Mouse (Mus musculus) lung, embryonic 14.5 days (tissue): Measurements from ENCODE around the gene Trim38. TPM values are rescaled to one million over a fixed set of nuclear protein-coding genes. Genes with fewer than 3 reads are reported as not detected.
"Not testable (repeated sequence)": the region's sequence is repeated elsewhere in the genome, so short reads cannot be mapped to it uniquely, and the experiment has no call there.

Experiments used
- ATAC-seq: fragments of 200-750 bp; cut with Nextera tagmentation; 2 replicates; pipeline ENCODE4 v1.8.0; 2017; ENCODE audit warnings: mild to moderate bottlenecking, moderate TSS enrichment, moderate library complexity; ENCODE audit not compliant: insufficient read depth
- DNase-seq: peaks from one replicate; pipeline ENCODE4 v3.0.0-alpha.2; 2015
- H3K27ac ChIP-seq: fragments of 300-500 bp; sonication (generic); 2 replicates; pipeline ENCODE4 v1.5.1; 2014; ENCODE audit warnings: low read depth, mild to moderate bottlenecking, moderate library complexity
- H3K27me3 ChIP-seq: fragments of 300-500 bp; sonication (generic); 2 replicates; pipeline ENCODE4 v1.6.1; 2014; ENCODE audit warnings: low read length, control low read depth; ENCODE audit not compliant: insufficient read depth
- H3K36me3 ChIP-seq: fragments of 300-500 bp; sonication (generic); 2 replicates; pipeline ENCODE4 v1.6.1; 2014; ENCODE audit warnings: control low read depth; ENCODE audit not compliant: insufficient read depth
- H3K4me1 ChIP-seq: fragments of 300-500 bp; sonication (generic); 2 replicates; pipeline ENCODE4 v1.6.1; 2014; ENCODE audit warnings: antibody characterized with exemption, control low read depth; ENCODE audit not compliant: insufficient read depth
- H3K4me2 ChIP-seq: fragments of 300-500 bp; sonication (generic); 2 replicates; pipeline ENCODE4 v1.6.1; 2014; ENCODE audit warnings: mild to moderate bottlenecking
- H3K4me3 ChIP-seq: fragments of 300-500 bp; sonication (generic); 2 replicates; pipeline ENCODE4 v1.5.1; 2014; ENCODE audit warnings: low read depth, low read length
- H3K9ac ChIP-seq: fragments of 300-500 bp; sonication (generic); 2 replicates; pipeline ENCODE4 v1.6.1; 2014
- H3K9me3 ChIP-seq: fragments of 300-500 bp; sonication (generic); 2 replicates; pipeline ENCODE4 v1.6.1; 2016; ENCODE audit warnings: low read depth, low read length, control low read depth
- CTCF ChIP-seq: IDR thresholded peaks from 2 replicates; pipeline ENCODE4 v1.5.1; 2016; ENCODE audit warnings: antibody characterized with exemption, low read depth
- WGBS: fragments of 180-500 bp; shearing (Covaris S2); extraction: QIAGEN DNeasy Blood & Tissue Kit; methylation state at CpG from one replicate; pipeline ENCODE4 v1.1.7; 2014; 5-methylcytosine and 5-hydroxymethylcytosine counted together
- polyA plus RNA-seq: library from polyadenylated mRNA; unstranded; fragments of >200 nt; fragmentation: Nextera tagmentation; extraction: Ambion mirVana; gene quantifications from 2 replicates; pipeline ENCODE4 v1.2.1, GENCODE M21; 2014

The Trim38 gene
- polyA plus RNA-seq, 1 experiment from 2014 or later = not detected

DNA sequence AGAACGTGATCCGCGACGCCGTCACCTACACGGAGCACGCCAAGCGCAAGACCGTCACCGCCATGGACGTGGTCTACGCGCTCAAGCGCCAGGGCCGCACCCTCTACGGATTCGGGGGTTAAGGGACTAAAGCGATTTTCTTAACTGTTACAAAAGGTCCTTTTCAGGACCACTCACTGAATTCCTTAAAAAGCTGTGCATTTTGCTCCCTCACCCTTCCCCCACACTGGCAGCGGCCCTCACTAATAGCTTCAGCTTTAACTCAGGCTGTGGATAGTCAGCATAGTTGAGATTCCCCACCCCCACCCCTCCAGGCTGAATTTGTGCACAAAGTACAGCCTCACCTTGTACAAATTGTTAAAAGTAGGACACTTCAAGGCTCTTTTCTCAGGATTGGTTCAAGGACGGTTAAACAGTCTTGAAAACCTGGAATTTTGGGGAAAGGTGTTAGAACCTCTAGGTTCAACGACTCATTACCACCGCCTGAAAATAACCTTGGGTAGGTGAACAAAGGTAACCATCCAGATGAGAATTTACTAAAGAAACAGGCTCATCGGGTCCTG lies 12.4 kb upstream of the Trim38 start:
- H3K27ac ChIP-seq = peak overlapping the region; percentile 98
- no peaks in the 10 kb centered on the region for H3K36me3 ChIP-seq
- peak overlapping the region; percentile 71 for H3K9ac ChIP-seq
- 0 out of 2 replicates have a peak, but pooled peaks cover 4% of the 10 kb centered on the region for H3K4me1 ChIP-seq
- no peak for TF ChIP-seq CTCF
- peak overlapping the region; percentile 43 for H3K4me3 ChIP-seq
- WGBS = 1% methylated on average over 15 of the region's 23 CpGs
- H3K9me3 ChIP-seq = no peaks in the 10 kb centered on the region
- DNase-seq = peak; percentile 78
- ATAC-seq = peak; percentile 13; the same call in 1 of the 2 replicates
- no peaks in the 10 kb centered on the region for H3K27me3 ChIP-seq
- peak overlapping the region; percentile 83 for H3K4me2 ChIP-seq

DNA sequence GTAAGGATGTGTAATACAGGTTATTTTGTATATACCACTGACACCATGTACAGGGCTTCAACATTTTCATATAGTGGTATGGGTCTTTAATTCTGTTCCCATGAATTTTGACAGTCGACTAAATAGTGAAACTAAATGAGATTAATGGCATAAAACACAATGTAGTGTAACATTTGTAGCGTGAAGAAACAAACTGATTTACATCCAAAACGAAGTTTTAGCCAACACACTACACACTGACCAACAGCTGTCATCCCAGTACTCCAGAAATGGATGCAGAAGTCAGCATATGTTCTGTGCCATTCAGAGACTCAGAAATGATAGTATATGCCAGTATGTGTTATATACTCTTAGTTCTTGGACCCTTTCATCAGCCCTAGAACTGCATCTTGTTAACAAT lies 11.8 kb upstream of the Trim38 start:
- no peak for TF ChIP-seq CTCF
- peak overlapping the region; percentile 83 for H3K4me2 ChIP-seq
- DNase-seq (peak; percentile 9), ATAC-seq (no peak)
- H3K27ac ChIP-seq = peak overlapping the region; percentile 98
- no peaks in the 10 kb centered on the region for H3K9me3 ChIP-seq
- WGBS = 43% methylated on average over 3 of the region's 3 CpGs
- no peaks in the 10 kb centered on the region for H3K27me3 ChIP-seq
- H3K4me1 ChIP-seq = 0 out of 2 replicates have a peak, but pooled peaks cover 4% of the 10 kb centered on the region
- H3K4me3 ChIP-seq = peak overlapping the region; percentile 43; the same call in 1 of the 2 replicates
- H3K9ac ChIP-seq = peak overlapping the region; percentile 71; the same call in 1 of the 2 replicates
- H3K36me3 ChIP-seq = no peaks in the 10 kb centered on the region

DNA sequence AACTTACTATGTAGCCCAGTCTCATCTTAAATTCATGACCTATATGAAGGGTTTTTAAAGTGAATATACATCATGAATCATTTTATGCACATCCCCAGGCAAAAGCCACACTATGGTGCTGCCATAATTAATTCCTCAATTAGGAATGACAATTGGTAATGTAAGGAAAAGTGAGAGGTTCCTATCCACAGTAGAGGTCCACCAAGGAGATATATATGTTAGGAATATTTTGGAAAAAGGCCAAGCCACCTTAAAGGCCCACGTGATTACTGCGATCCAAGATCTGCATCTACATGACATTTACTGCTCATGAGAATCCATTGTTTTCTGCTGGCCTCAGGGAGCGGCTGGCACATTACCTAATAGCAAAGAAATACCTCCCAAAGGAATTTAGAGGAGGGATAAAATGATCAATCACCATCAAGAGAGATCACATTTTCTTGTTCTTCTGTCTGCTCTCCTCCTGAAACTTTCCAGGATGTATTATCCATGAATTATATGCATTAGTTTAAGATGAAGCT lies 10.4 kb upstream of the Trim38 start:
- Histone ChIP-seq H3K4me3 (no peak overlapping the region), H3K9me3 (no peaks in the 10 kb centered on the region), H3K36me3 (no peaks in the 10 kb centered on the region), H3K4me1 (peaks cover 4% of the 10 kb centered on the region; the same call in 1 of the 2 replicates), H3K27ac (peak overlapping the region; percentile 99), H3K9ac (no peak overlapping the region), H3K27me3 (no peaks in the 10 kb centered on the region), H3K4me2 (peak overlapping the region; percentile 90)
- peak; percentile 10 for DNase-seq
- WGBS = 73% methylated on average over 3 of the region's 3 CpGs
- TF ChIP-seq CTCF = no peak
- no peak for ATAC-seq

DNA sequence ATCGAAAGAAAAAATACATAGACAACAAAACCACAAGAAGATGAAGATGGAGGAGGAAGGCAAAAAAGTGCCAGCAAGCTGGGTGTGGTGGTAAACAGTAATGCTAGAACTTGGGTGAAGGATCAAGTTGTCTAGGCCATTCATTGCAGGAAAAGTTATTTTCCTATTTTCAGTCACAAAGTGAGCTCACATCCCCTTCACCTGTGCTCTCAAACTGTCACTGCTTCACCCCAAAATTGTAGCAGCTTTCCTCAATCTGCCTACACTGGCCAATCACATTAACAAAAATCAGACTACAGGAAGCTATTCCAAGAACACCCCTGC lies 9.8 kb upstream of the Trim38 start:
- peaks cover 5% of the 10 kb centered on the region; the same call in 1 of the 2 replicates for H3K4me1 ChIP-seq
- 68% methylated on average over 1 of the region's 1 CpGs for WGBS
- peak overlapping the region; percentile 45 for H3K4me3 ChIP-seq
- no peaks in the 10 kb centered on the region for H3K36me3 ChIP-seq
- no peak for ATAC-seq
- no peaks in the 10 kb centered on the region for H3K9me3 ChIP-seq
- peak overlapping the region; percentile 99 for H3K27ac ChIP-seq
- no peak for DNase-seq
- H3K27me3 ChIP-seq = no peaks in the 10 kb centered on the region
- H3K4me2 ChIP-seq = peak overlapping the region; percentile 90
- no peak for TF ChIP-seq CTCF
- H3K9ac ChIP-seq = peak overlapping the region; percentile 69

DNA sequence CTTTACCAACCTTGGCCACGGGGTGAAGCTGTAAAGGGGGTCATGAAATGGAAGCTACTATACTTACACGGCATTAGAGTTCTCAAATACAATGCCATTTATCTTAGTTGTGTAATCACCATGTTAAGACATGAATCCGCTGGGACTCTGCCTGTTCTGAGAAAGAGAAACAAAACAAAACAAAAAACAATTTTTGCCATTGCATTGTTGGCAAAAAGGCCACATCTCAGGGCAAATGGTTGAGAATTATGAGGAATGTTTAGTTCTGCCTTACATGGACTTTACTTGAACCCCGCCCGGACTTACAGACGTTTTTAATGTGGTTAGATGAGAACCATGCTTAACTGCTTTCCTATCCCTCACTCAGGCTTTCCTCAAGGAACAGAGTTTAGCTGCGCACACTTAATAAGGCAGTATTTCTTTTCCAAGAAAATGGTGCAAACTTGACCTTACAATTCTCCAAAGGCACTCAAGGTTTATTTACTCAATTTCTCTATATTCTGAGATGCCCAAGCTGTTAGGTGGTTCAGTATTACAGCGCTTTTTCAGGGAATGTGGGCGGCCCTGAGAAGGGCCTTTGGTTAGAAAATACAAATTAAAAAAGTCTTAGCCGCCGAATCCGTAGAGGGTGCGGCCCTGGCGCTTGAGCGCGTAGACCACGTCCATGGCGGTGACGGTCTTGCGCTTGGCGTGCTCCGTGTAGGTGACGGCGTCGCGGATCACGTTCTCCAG lies 9.3 kb upstream of the Trim38 start:
- H3K27ac ChIP-seq = peak overlapping the region; percentile 99
- peak; percentile 14 for ATAC-seq

DNA sequence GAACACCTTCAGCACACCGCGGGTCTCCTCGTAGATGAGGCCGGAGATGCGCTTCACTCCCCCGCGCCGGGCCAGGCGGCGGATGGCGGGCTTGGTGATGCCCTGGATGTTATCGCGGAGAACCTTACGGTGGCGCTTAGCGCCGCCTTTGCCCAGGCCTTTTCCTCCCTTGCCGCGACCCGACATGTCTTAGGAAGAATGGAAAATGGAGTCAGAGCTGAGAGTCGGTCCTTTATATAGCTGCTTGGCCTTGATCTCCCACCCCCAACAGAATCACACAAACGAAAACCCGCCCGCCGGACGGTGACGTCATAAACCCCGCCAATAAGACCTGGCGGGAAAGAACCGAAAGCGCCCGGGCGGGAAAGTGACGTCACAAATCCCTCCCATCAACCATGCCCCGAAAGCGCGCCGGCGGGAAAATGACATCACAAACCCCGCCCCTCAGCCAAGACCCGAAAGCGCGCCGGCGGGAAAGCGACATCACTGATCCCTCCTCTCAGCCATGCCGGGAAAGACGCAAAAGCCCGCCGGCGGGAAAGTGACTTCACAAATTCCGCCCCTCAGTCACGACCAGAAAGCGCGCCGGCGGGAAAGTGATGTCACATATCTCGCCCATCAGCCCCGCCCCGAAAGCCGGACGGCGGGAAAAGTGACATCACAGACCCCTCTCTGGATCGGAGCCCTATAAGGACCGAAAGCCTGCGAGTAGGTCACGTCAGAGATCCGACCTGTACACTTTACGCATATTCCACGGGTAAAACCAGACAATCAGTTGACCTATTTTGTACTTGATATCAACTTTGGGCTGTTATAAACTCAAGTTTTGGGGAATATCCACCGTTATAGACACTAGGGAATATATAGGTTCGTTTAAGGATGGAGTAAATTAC lies 8.5 kb upstream of the Trim38 start, which contains the start of gene Hist1h4a:
TSS of gene Hist1h4a (minus strand) at position 259 of the 893 bp plus-strand sequence.
- WGBS = under 1% methylated on average over 62 of the region's 72 CpGs
- Histone ChIP-seq H3K36me3 (no peaks in the 10 kb centered on the region), H3K27ac (peak within 1 kb of the TSS; percentile 99), H3K27me3 (no peaks in the 10 kb centered on the region), H3K9ac (peak within 1 kb of the TSS; percentile 71), H3K4me2 (peak within 1 kb of the TSS; percentile 90), H3K9me3 (no peaks in the 10 kb centered on the region), H3K4me3 (peak within 1 kb of the TSS; percentile 45), H3K4me1 (peaks cover 5% of the 10 kb centered on the region; the same call in 1 of the 2 replicates)
- ATAC-seq (peak; percentile 73), DNase-seq (peak; percentile 100)
- TF ChIP-seq CTCF = no peak

More for the DNA sequence above, 9.3 kb upstream of the Trim38 start:
- peaks cover 5% of the 10 kb centered on the region; the same call in 1 of the 2 replicates for H3K4me1 ChIP-seq
- peak; percentile 50 for TF ChIP-seq CTCF
- WGBS = 1% methylated on average over 20 of the region's 27 CpGs
- peak overlapping the region; percentile 45 for H3K4me3 ChIP-seq
- no peaks in the 10 kb centered on the region for H3K9me3 ChIP-seq
- DNase-seq = peak; percentile 79
- no peaks in the 10 kb centered on the region for H3K27me3 ChIP-seq
- H3K4me2 ChIP-seq = peak overlapping the region; percentile 90
- no peaks in the 10 kb centered on the region for H3K36me3 ChIP-seq
- H3K9ac ChIP-seq = peak overlapping the region; percentile 69

DNA sequence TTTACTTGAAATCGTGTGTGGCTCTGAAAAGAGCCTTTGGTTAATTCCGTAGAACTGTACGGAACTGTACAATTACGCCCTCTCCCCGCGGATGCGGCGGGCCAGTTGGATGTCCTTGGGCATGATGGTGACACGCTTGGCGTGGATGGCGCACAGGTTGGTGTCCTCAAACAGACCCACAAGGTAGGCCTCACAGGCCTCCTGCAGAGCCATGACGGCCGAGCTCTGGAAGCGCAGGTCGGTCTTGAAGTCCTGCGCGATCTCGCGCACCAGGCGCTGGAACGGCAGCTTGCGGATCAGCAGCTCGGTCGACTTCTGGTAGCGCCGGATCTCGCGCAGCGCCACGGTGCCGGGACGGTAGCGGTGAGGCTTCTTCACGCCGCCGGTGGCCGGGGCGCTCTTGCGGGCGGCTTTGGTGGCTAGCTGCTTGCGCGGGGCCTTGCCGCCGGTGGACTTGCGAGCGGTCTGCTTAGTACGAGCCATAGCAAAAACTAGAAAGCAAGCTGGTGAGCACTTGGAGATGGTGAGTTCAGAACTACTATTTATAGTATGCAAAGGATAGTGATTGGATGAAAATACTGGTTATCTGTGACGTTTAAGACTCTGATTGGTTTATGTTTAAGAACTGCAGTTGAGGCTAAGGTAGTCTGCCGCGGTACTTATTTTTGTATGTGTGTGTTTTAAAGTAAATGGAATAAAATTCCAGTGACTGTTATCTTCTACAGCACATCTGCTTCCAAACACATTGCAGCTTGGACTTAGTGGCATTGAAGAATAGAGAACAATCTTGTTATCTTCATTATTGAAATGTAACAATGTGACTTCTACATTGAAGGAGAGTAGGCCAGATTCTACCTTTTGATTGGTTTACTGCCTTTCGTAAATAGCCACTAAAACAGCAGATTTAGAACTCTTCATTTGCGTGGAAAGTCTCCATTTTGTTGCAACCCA lies 7.6 kb upstream of the Trim38 start, which contains the start of gene Hist1h3a:
TSS of gene Hist1h3a (minus strand) at position 516 of the 951 bp plus-strand sequence.
- not testable (repeated sequence) for H3K27me3 ChIP-seq, H3K4me1 ChIP-seq, H3K9me3 ChIP-seq, H3K36me3 ChIP-seq
- ATAC-seq (peak; percentile 71), DNase-seq (peak; percentile 93)
- peak within 1 kb of the TSS; percentile 99 for H3K27ac ChIP-seq
- under 1% methylated on average over 26 of the region's 52 CpGs for WGBS
- peak within 1 kb of the TSS; percentile 90 for H3K4me2 ChIP-seq
- peak within 1 kb of the TSS; percentile 54 for H3K4me3 ChIP-seq
- H3K9ac ChIP-seq = peak within 1 kb of the TSS; percentile 76
